Mouse (Mus musculus) liver, adult 2 months (tissue): ENCODE measurements around the gene Wnt2.

ENCODE experiments used
- CTCF ChIP-seq: fragments of 200-500 bp; IDR thresholded peaks from 2 replicates; pipeline ENCODE4 v1.5.1; 2011; ENCODE audit warnings: low read depth, low read length, control low read depth
- POLR2A ChIP-seq: fragments of 200-500 bp; IDR thresholded peaks from 2 replicates; pipeline ENCODE4 v1.6.1; 2011; ENCODE audit warnings: low read length, control low read depth; ENCODE audit not compliant: insufficient read depth; ENCODE audit errors: extremely low read depth

DNA sequence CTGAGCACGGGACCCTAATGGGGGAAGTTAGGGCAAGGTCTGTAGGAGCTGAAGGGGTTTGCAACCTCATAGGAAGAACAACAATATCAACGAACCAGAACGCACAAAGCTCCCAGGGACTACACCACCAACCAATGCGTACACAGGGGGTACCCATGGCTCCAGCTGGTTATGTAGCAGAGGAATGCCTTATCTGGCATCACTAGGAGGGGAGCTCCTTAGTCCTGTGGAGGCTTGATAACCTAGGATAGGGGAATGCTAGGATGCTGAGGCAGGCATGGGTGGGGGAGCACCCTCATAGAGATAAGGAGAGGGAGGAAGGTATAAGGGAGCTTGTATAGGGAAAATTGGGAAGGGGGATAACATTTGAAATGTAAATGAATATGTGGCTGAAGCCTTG is 27.5 kb upstream of the Wnt2 start:
- TF ChIP-seq CTCF (no peak), POLR2A (no peak)
